Mouse (Mus musculus): ENCODE results near the gene Lss.

DNA sequence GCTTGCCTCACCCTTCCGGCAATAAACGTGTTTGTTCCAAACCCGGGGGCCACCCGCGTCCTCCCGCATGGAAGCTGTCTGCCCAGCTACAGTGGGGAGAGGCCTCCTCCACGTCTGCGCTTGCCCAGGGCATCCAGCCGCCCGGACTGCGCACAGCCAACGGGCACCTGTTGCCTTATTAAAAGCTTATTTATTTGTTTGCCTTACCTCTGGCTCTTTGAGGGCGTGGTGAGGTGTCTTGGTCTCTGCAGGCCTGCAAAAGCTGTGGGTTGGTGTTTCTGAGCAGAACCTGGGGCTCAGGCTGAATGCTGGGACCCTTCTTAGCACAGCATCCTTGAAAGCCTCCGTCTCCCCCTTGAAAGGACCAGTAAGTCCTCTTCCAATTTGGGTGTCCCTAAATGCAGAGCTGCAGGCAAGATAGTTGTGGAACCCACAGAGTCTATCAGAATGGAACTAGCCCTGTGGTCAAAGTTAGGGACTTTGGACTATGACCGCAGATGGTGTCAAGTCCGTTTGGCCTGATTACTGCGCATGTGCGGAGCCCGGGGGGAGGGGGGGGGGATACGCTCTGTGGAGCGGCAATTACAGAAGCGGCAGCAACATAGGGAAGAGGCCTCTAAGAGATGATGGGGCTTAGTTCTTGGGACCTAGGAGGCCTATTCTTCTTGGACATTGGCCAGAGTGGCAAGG, 38.8 kb downstream of the Lss start:
- TF ChIP-seq CTCF (IDR thresholded peaks at IDR 0.05; ENCODE audit: borderline replicate concordance, insufficient read depth, low read length) (no peak), POLR2A (IDR thresholded peaks at IDR 0.05; ENCODE audit: low read depth, low read length) (no peak)
